Mouse (Mus musculus) right cerebral cortex, postnatal 4 days (tissue): ENCODE measurements around the gene Klhl12.
"Not testable (repeated sequence)": the region's sequence is repeated elsewhere in the genome, so short reads cannot be mapped to it uniquely, and the experiment has no call there.

Experiments used
- DNase-seq: peaks from one replicate; pipeline ENCODE4 v3.0.0-alpha.2; 2022

The Klhl12 gene

GRCm38 (mm10) chr1:134454904-134455824 lies at the start of gene Klhl12:
Gene Klhl12 (plus strand): TSS chr1:134455531.
- peak; percentile 98 for DNase-seq

GRCm38 (mm10) chr1:134406414-134406771 lies 48.9 kb upstream of the Klhl12 start:
- no peak for DNase-seq

- DNase-seq: no peak
Measured at GRCm38 (mm10) chr1:134408080-134408479, 47.3 kb upstream of the Klhl12 start.

- DNase-seq: no peak
Measured at GRCm38 (mm10) chr1:134411706-134412629, 43.4 kb upstream of the Klhl12 start.

- no peak for DNase-seq
Measured at GRCm38 (mm10) chr1:134414038-134414437, 41.3 kb upstream of the Klhl12 start.

GRCm38 (mm10) chr1:134414501-134415167 lies 40.7 kb upstream of the Klhl12 start:
- no peak for DNase-seq

- peak; percentile 94 for DNase-seq
Measured at GRCm38 (mm10) chr1:134415168-134415831, 40.0 kb upstream of the Klhl12 start, which contains the start of gene Adipor1. Gene Adipor1 (plus strand): TSS chr1:134415378.

GRCm38 (mm10) chr1:134418414-134418975 lies 36.8 kb upstream of the Klhl12 start:
- no peak for DNase-seq

- no peak for DNase-seq
Measured at GRCm38 (mm10) chr1:134419176-134419575, 36.2 kb upstream of the Klhl12 start.

- DNase-seq: no peak
Measured at GRCm38 (mm10) chr1:134419751-134420458, 35.4 kb upstream of the Klhl12 start.

GRCm38 (mm10) chr1:134423911-134424310 lies 31.4 kb upstream of the Klhl12 start:
- DNase-seq: no peak

- DNase-seq: no peak
Measured at GRCm38 (mm10) chr1:134426289-134426688, 29.0 kb upstream of the Klhl12 start.

GRCm38 (mm10) chr1:134433002-134433401 lies 22.3 kb upstream of the Klhl12 start:
- DNase-seq: no peak

- no peak for DNase-seq
Measured at GRCm38 (mm10) chr1:134433473-134433872, 21.9 kb upstream of the Klhl12 start.

GRCm38 (mm10) chr1:134435414-134435813 lies 19.9 kb upstream of the Klhl12 start:
- DNase-seq: no peak

- no peak for DNase-seq
Measured at GRCm38 (mm10) chr1:134440437-134440836, 14.9 kb upstream of the Klhl12 start.

- not testable (repeated sequence) for DNase-seq
Measured at GRCm38 (mm10) chr1:134441737-134442136, 13.6 kb upstream of the Klhl12 start.

GRCm38 (mm10) chr1:134442394-134442793 lies 12.9 kb upstream of the Klhl12 start:
- no peak for DNase-seq

- not testable (repeated sequence) for DNase-seq
Measured at GRCm38 (mm10) chr1:134443288-134443687, 12.0 kb upstream of the Klhl12 start.

- no peak for DNase-seq
Measured at GRCm38 (mm10) chr1:134445418-134445817, 9.9 kb upstream of the Klhl12 start.

GRCm38 (mm10) chr1:134448537-134448936 lies 6.8 kb upstream of the Klhl12 start:
- not testable (repeated sequence) for DNase-seq
